Mouse (Mus musculus): ENCODE measurements around the gene Espl1.

Gene Espl1

GRCm38 (mm10) chr15:102273982-102274716 lies 21.9 kb upstream of the Espl1 start:
- DNase-seq = no peak

- no peak for DNase-seq
Observed at GRCm38 (mm10) chr15:102278726-102279091, 17.4 kb upstream of the Espl1 start.

- DNase-seq = peak; percentile 99
Observed at GRCm38 (mm10) chr15:102279092-102279782, 16.8 kb upstream of the Espl1 start, which contains the start of gene Mfsd5. Gene Mfsd5 (plus strand): TSS chr15:102279454.

GRCm38 (mm10) chr15:102279783-102280520 lies 16.1 kb upstream of the Espl1 start:
- DNase-seq = peak; percentile 92

GRCm38 (mm10) chr15:102280623-102281022 lies 15.4 kb upstream of the Espl1 start:
- DNase-seq = peak; percentile 94

- DNase-seq = no peak
Observed at GRCm38 (mm10) chr15:102282463-102283292, 13.4 kb upstream of the Espl1 start.

- DNase-seq = no peak
Observed at GRCm38 (mm10) chr15:102283648-102284047, 12.4 kb upstream of the Espl1 start.

GRCm38 (mm10) chr15:102287395-102287794 lies 8.7 kb upstream of the Espl1 start:
- no peak for DNase-seq

GRCm38 (mm10) chr15:102296368-102297006 lies 421 bp downstream of the Espl1 start:
- DNase-seq = no peak

GRCm38 (mm10) chr15:102302542-102302941 lies 6.5 kb downstream of the Espl1 start:
- peak; percentile 95 for DNase-seq

DNA sequence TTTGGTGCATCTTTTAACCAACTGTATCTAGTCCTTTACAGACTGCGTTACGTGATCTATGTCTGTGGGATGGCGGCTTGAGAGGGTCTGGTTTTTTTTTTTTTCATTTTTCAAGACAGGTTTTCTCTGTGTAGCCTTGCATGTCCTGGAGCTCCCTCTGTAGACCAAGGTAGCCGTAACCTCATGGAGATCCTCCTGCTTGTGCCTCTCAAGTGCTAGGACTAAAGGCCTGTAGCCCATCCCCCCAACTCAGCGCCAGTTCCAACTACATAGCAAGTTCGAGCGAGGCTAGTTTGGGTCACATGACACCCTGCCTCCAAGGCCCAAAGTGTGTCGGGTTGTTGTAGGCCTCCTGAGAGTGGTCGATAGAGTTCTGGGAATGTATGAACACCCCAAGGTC lies 12.7 kb downstream of the Espl1 start:
- no peak for DNase-seq

- peak; percentile 98 for DNase-seq
Observed at GRCm38 (mm10) chr15:102310074-102310845, 14.2 kb downstream of the Espl1 start.

GRCm38 (mm10) chr15:102311489-102311888 lies 15.4 kb downstream of the Espl1 start:
- DNase-seq = no peak

DNA sequence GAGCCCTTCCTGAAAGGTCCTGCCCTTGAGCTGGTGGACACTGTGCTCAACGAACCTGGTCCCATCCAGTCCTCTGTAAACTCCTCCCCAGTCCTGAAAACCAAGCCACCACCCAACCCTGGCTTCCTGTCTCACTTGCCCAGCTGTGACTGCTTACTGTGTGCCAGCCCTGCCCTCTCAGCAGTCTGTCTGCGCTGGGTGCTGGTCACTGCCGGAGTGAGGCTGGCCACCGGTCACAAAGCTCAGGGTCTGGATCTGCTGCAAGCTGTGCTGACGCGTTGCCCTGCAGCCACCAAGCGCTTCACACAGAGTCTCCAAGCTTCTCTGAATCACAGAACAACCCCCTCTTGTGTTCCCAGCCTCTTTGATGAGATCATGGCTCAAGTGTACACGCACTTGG lies 19.2 kb downstream of the Espl1 start:
- DNase-seq = peak; percentile 97

DNA sequence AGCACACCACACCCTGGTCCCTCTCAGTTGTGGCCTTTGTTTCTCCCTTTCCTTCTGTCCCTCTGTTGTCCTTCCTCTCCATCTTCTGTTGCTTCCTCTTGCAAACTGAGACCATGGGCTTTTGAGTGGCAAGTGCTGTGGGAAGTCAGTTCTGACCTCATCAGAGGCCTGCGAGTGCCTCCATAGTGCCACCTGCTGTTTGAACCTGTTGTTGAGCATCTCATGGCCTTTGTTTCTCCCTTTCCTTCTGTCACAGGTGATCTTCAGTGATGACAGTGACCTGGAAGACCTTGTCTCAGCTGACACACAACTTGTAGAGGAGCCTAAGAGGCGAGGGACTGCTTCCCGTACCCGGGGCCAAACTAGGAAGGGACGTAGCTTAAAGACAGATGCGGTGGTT lies 20.2 kb downstream of the Espl1 start:
- DNase-seq = peak; percentile 96

GRCm38 (mm10) chr15:102324654-102325473 lies 28.8 kb downstream of the Espl1 start:
- no peak for DNase-seq

DNA sequence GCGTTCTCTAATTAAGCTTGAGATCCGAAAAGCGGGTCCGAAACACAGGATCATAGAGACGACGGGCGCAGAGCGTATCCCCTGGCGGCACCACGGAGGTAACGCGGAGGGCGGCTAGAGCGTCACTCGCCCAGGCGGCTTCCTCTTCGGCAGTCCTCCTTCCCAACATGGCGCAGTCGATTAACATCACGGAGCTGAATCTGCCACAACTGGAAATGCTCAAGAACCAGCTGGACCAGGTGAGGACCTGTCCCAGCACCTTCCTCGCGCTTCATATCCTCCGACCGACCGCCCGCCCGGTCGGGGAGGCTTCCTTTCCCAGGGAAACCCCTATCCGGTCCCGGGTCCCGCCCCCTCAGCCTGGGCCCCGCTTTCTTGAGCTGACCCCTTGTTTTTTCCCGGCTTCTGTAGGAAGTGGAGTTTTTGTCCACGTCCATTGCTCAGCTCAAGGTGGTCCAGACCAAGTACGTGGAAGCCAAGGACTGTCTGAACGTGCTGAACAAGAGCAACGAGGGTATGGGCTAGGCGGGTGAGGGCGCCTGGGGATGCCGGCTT lies 30.0 kb downstream of the Espl1 start, which contains the start of gene Pfdn5:
Gene Pfdn5, plus strand, starts transcription at position 95 of the 555 bp plus-strand sequence.
- DNase-seq = peak; percentile 98

DNA sequence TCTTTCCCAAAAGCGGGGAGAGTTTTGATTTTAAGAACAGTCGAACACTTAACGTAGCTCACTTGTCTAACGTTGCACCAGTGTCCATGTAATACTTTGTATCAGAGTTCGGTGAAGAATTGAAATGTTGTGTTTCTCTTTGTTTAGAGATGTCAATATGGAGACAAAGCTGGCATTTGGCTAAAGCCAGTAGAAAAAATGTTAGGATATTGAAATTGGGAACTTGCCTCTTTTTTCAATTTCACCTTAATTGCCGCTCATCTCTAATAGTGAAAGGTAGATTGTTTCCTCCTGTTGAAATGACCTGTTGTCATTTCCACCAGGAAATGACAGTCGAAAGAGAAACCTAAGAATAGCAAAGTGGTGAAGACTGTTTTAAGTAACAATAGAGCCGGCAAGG lies 30.8 kb downstream of the Espl1 start:
- DNase-seq = no peak

GRCm38 (mm10) chr15:102331610-102332015 lies 35.5 kb downstream of the Espl1 start, which contains the start of gene Myg1:
Gene Myg1 (plus strand): TSS chr15:102331709.
- peak; percentile 98 for DNase-seq

DNA sequence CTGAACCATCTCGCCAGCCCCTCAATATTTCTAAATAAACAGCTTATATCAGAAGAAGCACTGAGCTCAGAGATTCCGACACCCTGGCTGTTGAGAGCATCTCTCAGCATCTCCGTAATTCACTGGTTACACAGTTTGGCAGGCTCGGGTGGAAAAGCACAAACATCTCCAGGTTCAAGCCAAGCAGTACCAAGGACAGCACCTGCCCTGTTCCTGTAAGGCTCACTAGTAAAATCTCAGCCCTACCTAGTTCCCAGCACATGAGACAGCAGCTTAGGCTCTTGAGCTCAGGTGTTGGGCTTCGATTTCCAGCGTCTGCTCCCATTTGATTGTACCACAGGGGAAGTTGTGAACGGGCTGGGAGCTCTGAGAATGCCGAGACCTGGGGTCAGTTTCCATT lies 39.2 kb downstream of the Espl1 start:
- DNase-seq = no peak

All from heart, adult 11 months (tissue).